Mouse (Mus musculus) heart, embryonic 10.5 days (tissue): ENCODE measurements around the gene Anks1b. TPM values are rescaled to one million over a fixed set of nuclear protein-coding genes. Genes with fewer than 3 reads are reported as not detected.

Source experiments
- DNase-seq: peaks from one replicate; pipeline ENCODE4 v3.0.0-alpha.2; 2017; ENCODE audit warnings: low spot score
- H3K27ac ChIP-seq: fragments of 300-500 bp; sonication (generic); 2 replicates; pipeline ENCODE4 v1.5.1; 2016; ENCODE audit warnings: mild to moderate bottlenecking
- H3K27me3 ChIP-seq: fragments of 300-500 bp; sonication (generic); 2 replicates; pipeline ENCODE4 v1.6.1; 2016; ENCODE audit warnings: mild to moderate bottlenecking; ENCODE audit not compliant: poor library complexity, insufficient read depth, severe bottlenecking
- H3K36me3 ChIP-seq: fragments of 300-500 bp; sonication (generic); 2 replicates; pipeline ENCODE4 v1.6.1; 2016; ENCODE audit warnings: mild to moderate bottlenecking, moderate library complexity
- H3K4me1 ChIP-seq: fragments of 300-500 bp; sonication (generic); 2 replicates; pipeline ENCODE4 v1.6.1; 2016; ENCODE audit warnings: mild to moderate bottlenecking
- H3K4me3 ChIP-seq: fragments of 300-500 bp; sonication (generic); 2 replicates; pipeline ENCODE4 v1.5.1; 2016; ENCODE audit warnings: mild to moderate bottlenecking, moderate library complexity
- H3K9me3 ChIP-seq: fragments of 300-500 bp; sonication (generic); 2 replicates; pipeline ENCODE4 v1.6.1; 2016; ENCODE audit warnings: mild to moderate bottlenecking, moderate library complexity
- WGBS: fragments of 180-500 bp; shearing (Covaris S2); methylation state at CpG from one replicate; pipeline ENCODE4 v1.1.7; 2016; 5-methylcytosine and 5-hydroxymethylcytosine counted together
- polyA plus RNA-seq: library from polyadenylated mRNA; unstranded; fragments of >200 nt; fragmentation: Nextera tagmentation; extraction: Ambion mirVana; gene quantifications from 2 replicates; pipeline ENCODE4 v1.2.1, GENCODE M21; 2016

The Anks1b gene
- polyA plus RNA-seq, 1 experiment from 2014 or later: 0.05 TPM

- H3K4me1 ChIP-seq: no peaks in the 10 kb centered on the region
Observed at GRCm38 (mm10) chr10:90258944-90259714, 385.8 kb downstream of the Anks1b start.

DNA sequence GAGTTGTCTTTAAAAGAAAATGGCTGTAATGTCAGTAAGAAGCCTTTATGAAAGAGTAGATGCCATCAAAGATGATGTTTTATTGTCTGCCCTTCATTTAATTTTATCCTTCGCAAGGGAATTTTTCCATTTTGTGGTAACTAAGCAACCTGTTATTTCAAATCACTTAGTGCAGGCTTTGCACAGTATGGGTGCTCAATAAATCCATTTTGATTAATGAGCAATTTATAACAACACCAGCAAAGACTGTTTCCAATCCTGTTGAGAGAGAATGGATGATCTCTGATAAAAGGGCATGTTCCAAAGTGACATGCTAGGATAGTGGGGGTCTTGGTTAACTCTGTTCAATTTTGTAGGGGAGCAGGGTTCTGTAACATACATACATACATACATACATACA lies 398.0 kb downstream of the Anks1b start:
- WGBS: 84% methylated on average over 1 of the region's 1 CpGs
- Histone ChIP-seq H3K27ac (no peak overlapping the region), H3K27me3 (no peaks in the 10 kb centered on the region), H3K9me3 (no peaks in the 10 kb centered on the region), H3K4me3 (no peak overlapping the region), H3K4me1 (no peaks in the 10 kb centered on the region), H3K36me3 (no peaks in the 10 kb centered on the region)
- no peak for DNase-seq

More at GRCm38 (mm10) chr10:90258944-90259714, 385.8 kb downstream of the Anks1b start:
- no peak overlapping the region for H3K4me3 ChIP-seq
- no peaks in the 10 kb centered on the region for H3K36me3 ChIP-seq
- WGBS: 69% methylated on average over 3 of the region's 3 CpGs
- H3K27ac ChIP-seq: no peak overlapping the region
- no peaks in the 10 kb centered on the region for H3K9me3 ChIP-seq
- H3K27me3 ChIP-seq: no peaks in the 10 kb centered on the region
- DNase-seq: no peak

- Histone ChIP-seq H3K27me3 (no peaks in the 10 kb centered on the region), H3K36me3 (no peaks in the 10 kb centered on the region), H3K27ac (no peak overlapping the region), H3K9me3 (no peaks in the 10 kb centered on the region), H3K4me1 (no peaks in the 10 kb centered on the region), H3K4me3 (no peak overlapping the region)
- DNase-seq: no peak
- 73% methylated on average over 2 of the region's 2 CpGs for WGBS
Observed at GRCm38 (mm10) chr10:90273311-90273710, 400.0 kb downstream of the Anks1b start.

DNA sequence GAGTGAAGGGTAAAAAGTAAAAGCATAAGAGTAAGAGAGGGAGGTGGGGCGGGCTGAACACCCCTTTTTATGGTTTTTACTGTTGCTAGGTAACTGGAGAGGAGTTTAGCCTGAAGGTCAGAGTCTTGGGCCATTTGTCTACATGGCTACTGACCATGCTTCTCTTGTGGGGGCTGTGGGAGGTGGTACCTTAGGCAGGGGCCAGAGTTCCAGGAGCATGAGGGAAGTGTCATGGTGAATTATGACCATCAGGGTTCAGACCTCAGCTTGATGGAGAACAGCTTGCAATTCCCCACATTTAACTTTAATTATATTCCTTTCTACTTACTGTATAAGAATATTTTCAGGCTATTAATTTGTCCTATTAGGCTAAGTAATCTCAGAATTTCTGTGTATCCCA lies 413.3 kb downstream of the Anks1b start:
- H3K4me1 ChIP-seq: no peaks in the 10 kb centered on the region
- WGBS: 75% methylated on average over 1 of the region's 1 CpGs
- no peaks in the 10 kb centered on the region for H3K27me3 ChIP-seq
- H3K36me3 ChIP-seq: no peaks in the 10 kb centered on the region
- no peaks in the 10 kb centered on the region for H3K9me3 ChIP-seq
- H3K27ac ChIP-seq: no peak overlapping the region
- no peak overlapping the region for H3K4me3 ChIP-seq
- no peak for DNase-seq

- Histone ChIP-seq H3K9me3 (no peaks in the 10 kb centered on the region), H3K4me3 (no peak overlapping the region), H3K4me1 (no peaks in the 10 kb centered on the region), H3K27ac (no peak overlapping the region), H3K27me3 (no peaks in the 10 kb centered on the region), H3K36me3 (no peaks in the 10 kb centered on the region)
- no peak for DNase-seq
- 67% methylated on average over 1 of the region's 1 CpGs for WGBS
Observed at GRCm38 (mm10) chr10:90303249-90303648, 429.9 kb downstream of the Anks1b start.

- no peaks in the 10 kb centered on the region for H3K36me3 ChIP-seq
- no peak overlapping the region for H3K27ac ChIP-seq
- H3K27me3 ChIP-seq: no peaks in the 10 kb centered on the region
- no peaks in the 10 kb centered on the region for H3K4me1 ChIP-seq
- DNase-seq: no peak
- no peak overlapping the region for H3K4me3 ChIP-seq
- no peaks in the 10 kb centered on the region for H3K9me3 ChIP-seq
Observed at GRCm38 (mm10) chr10:90306156-90306555, 432.8 kb downstream of the Anks1b start.

- Histone ChIP-seq H3K27me3 (no peaks in the 10 kb centered on the region), H3K27ac (no peak overlapping the region), H3K36me3 (no peaks in the 10 kb centered on the region), H3K4me1 (no peaks in the 10 kb centered on the region), H3K4me3 (no peak overlapping the region), H3K9me3 (no peaks in the 10 kb centered on the region)
- WGBS: 72% methylated on average over 5 of the region's 5 CpGs
- DNase-seq: no peak
Observed at GRCm38 (mm10) chr10:90307931-90308555, 434.7 kb downstream of the Anks1b start.

GRCm38 (mm10) chr10:90329781-90330180 lies 456.5 kb downstream of the Anks1b start:
- Histone ChIP-seq H3K27me3 (no peaks in the 10 kb centered on the region), H3K36me3 (no peaks in the 10 kb centered on the region), H3K4me3 (no peak overlapping the region), H3K27ac (no peak overlapping the region), H3K4me1 (no peaks in the 10 kb centered on the region), H3K9me3 (no peaks in the 10 kb centered on the region)
- no peak for DNase-seq
- 82% methylated on average over 4 of the region's 4 CpGs for WGBS

- 82% methylated on average over 1 of the region's 1 CpGs for WGBS
- Histone ChIP-seq H3K9me3 (no peaks in the 10 kb centered on the region), H3K4me1 (no peaks in the 10 kb centered on the region), H3K27me3 (no peaks in the 10 kb centered on the region), H3K27ac (no peak overlapping the region), H3K36me3 (no peaks in the 10 kb centered on the region), H3K4me3 (no peak overlapping the region)
- no peak for DNase-seq
Observed at GRCm38 (mm10) chr10:90345394-90345793, 472.1 kb downstream of the Anks1b start.

DNA sequence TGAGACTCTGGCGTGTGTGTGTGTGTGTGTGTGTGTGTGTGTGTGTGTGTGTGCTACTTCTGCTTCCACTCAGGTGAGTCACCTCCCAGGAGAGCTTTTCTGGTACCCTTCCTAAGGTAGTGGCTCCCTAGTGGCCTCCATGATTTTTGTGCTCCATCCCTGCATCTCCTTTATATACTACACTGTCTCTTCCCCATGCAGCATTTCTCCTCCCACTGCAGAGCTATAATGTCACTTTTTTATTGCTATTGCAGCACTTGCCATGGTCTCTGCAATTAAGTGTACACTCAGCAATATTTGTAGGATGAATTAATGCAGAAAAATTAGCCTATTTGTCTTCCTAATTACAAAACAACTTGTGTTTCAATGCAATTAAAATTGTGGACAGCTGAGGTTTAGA lies 482.9 kb downstream of the Anks1b start:
- DNase-seq: no peak
- H3K27ac ChIP-seq: no peak overlapping the region
- WGBS: 40% methylated on average over 1 of the region's 1 CpGs
- no peaks in the 10 kb centered on the region for H3K36me3 ChIP-seq
- no peaks in the 10 kb centered on the region for H3K4me1 ChIP-seq
- no peaks in the 10 kb centered on the region for H3K9me3 ChIP-seq
- H3K27me3 ChIP-seq: no peaks in the 10 kb centered on the region
- H3K4me3 ChIP-seq: no peak overlapping the region

GRCm38 (mm10) chr10:90357169-90357907 lies 484.0 kb downstream of the Anks1b start:
- DNase-seq: no peak
- no peak overlapping the region for H3K27ac ChIP-seq
- no peaks in the 10 kb centered on the region for H3K9me3 ChIP-seq
- no peak overlapping the region for H3K4me3 ChIP-seq
- no peaks in the 10 kb centered on the region for H3K36me3 ChIP-seq
- no peaks in the 10 kb centered on the region for H3K4me1 ChIP-seq
- H3K27me3 ChIP-seq: no peaks in the 10 kb centered on the region
- 79% methylated on average over 1 of the region's 1 CpGs for WGBS

DNA sequence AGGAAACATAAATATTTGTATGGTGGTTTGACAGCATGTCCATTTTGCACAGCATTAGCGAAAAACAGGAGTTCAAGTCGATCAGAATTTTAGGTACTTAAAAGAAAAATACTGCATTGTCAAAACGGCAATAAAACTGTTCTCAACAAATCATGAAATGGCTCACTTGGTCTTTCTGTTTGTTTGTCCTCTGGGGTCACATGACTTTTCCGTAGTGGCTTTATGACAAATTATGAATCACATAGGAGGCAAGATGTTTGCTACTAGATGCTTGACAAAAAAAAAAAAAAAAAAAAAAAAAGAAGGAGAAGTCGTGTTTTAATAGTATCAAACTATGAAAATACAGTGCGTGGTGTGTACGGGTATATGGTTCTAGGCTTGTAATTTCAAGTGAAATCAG lies 495.7 kb downstream of the Anks1b start:
- DNase-seq: no peak
- Histone ChIP-seq H3K9me3 (no peaks in the 10 kb centered on the region), H3K27me3 (no peaks in the 10 kb centered on the region), H3K4me3 (no peak overlapping the region), H3K27ac (no peak overlapping the region), H3K4me1 (no peaks in the 10 kb centered on the region), H3K36me3 (no peaks in the 10 kb centered on the region)
- 88% methylated on average over 7 of the region's 7 CpGs for WGBS

DNA sequence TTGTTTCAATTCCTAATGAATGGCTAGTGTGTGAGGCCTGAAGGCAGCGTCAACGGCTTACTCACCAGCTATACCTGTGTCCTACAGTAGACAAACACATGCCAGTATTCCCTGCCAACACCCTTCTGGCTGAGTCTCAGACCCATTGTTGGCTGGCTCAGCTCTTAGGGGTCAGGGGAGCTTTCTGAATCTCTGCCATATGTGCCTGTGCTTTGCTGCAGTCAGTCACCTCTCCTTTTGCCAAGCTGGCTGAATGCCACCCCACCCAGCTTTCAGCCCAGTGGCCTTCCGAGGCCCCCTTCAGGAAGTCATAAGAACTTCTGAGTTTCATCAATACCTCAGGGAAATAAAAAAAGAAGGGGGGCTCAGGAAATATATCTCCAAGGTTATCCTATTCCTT lies 497.4 kb downstream of the Anks1b start:
- no peak for DNase-seq
- no peaks in the 10 kb centered on the region for H3K9me3 ChIP-seq
- H3K27me3 ChIP-seq: no peaks in the 10 kb centered on the region
- 85% methylated on average over 3 of the region's 3 CpGs for WGBS
- no peak overlapping the region for H3K4me3 ChIP-seq
- no peaks in the 10 kb centered on the region for H3K4me1 ChIP-seq
- H3K27ac ChIP-seq: no peak overlapping the region
- H3K36me3 ChIP-seq: no peaks in the 10 kb centered on the region
